Mouse (Mus musculus) cerebellum, adult 2 months (tissue): Measurements from ENCODE around the gene Olfr1443. TPM values are rescaled to one million over a fixed set of nuclear protein-coding genes. Genes with fewer than 3 reads are reported as not detected.
"Not testable (repeated sequence)": the region's sequence is repeated elsewhere in the genome, so short reads cannot be mapped to it uniquely, and the experiment has no call there.

Experiments used
- DNase-seq, 2 experiments: peaks; one replicate each; pipeline ENCODE4 v3.0.0; 2021
- H3K27ac ChIP-seq: fragments of 200-500 bp; 2 replicates; pipeline ENCODE4 v1.5.1; 2012; ENCODE audit warnings: low read length, control low read depth, inconsistent platforms; ENCODE audit not compliant: insufficient read depth
- H3K27me3 ChIP-seq: fragments of 200-500 bp; 2 replicates; pipeline ENCODE4 v1.6.1; 2012; ENCODE audit warnings: inconsistent platforms, mild to moderate bottlenecking, low read length, moderate library complexity; ENCODE audit not compliant: control insufficient read depth, insufficient read depth
- H3K4me1 ChIP-seq: fragments of 200-500 bp; 2 replicates; pipeline ENCODE4 v1.6.1; 2011; ENCODE audit warnings: low read length; ENCODE audit not compliant: control insufficient read depth, insufficient read depth
- H3K4me3 ChIP-seq: fragments of 200-500 bp; replicated peaks from 2 replicates; pipeline ENCODE3; 2011; ENCODE audit warnings: mild to moderate bottlenecking, low read depth, low read length, control low read depth; ENCODE audit not compliant: insufficient read depth
- CTCF ChIP-seq: fragments of 200-500 bp; IDR thresholded peaks from 2 replicates; pipeline ENCODE4 v1.5.1; 2011; ENCODE audit warnings: low read depth, mild to moderate bottlenecking, control low read depth, low read length, moderate library complexity, borderline replicate concordance; ENCODE audit not compliant: insufficient read depth
- POLR2A ChIP-seq: fragments of 200-500 bp; IDR thresholded peaks from 2 replicates; pipeline ENCODE4 v1.6.1; 2011; ENCODE audit warnings: low read length, control low read depth, borderline replicate concordance; ENCODE audit not compliant: insufficient read depth
- WGBS: fragments of 180-500 bp; shearing (Covaris S2); methylation state at CpG from one replicate; pipeline ENCODE4 v1.1.7; 2018; 5-methylcytosine and 5-hydroxymethylcytosine counted together
- polyA plus RNA-seq: library from polyadenylated mRNA; depleted of rRNA; stranded (reverse); fragments of >200 nt; gene quantifications from 2 replicates; pipeline ENCODE4 v1.2.3, GENCODE M21; 2012; rRNA removed

Gene Olfr1443
- polyA plus RNA-seq, 1 experiment: not detected

GRCm38 (mm10) chr19:12720463-12720862 is 42.6 kb downstream of the Olfr1443 start:
- WGBS: 67% methylated on average over 2 of the region's 2 CpGs
- H3K4me1 ChIP-seq: no peaks in the 10 kb centered on the region
- no peak overlapping the region for H3K27ac ChIP-seq
- no peak overlapping the region for H3K4me3 ChIP-seq
- no peak for DNase-seq
- no peaks in the 10 kb centered on the region for H3K27me3 ChIP-seq
- TF ChIP-seq POLR2A (no peak), CTCF (no peak)

- 86% methylated on average over 5 of the region's 5 CpGs for WGBS
- not testable (repeated sequence) for H3K27me3 ChIP-seq, H3K4me3 ChIP-seq, H3K27ac ChIP-seq, DNase-seq, H3K4me1 ChIP-seq
These were observed 43.0 kb downstream of the Olfr1443 start for GRCm38 (mm10) chr19:12720919-12721318.

- 93% methylated on average over 7 of the region's 7 CpGs for WGBS
These were observed 43.7 kb downstream of the Olfr1443 start for GRCm38 (mm10) chr19:12721596-12721995.

GRCm38 (mm10) chr19:12722308-12722707 is 44.4 kb downstream of the Olfr1443 start:
- no peak overlapping the region for H3K4me3 ChIP-seq
- H3K27ac ChIP-seq: no peak overlapping the region
- no peak for TF ChIP-seq POLR2A
- TF ChIP-seq CTCF: peak; percentile 21; the same call in 1 of the 2 replicates
- 53% methylated on average over 3 of the region's 3 CpGs for WGBS
- H3K27me3 ChIP-seq: no peaks in the 10 kb centered on the region
- DNase-seq: peak; percentile 31 to 38
- no peaks in the 10 kb centered on the region for H3K4me1 ChIP-seq

More at GRCm38 (mm10) chr19:12721596-12721995, 43.7 kb downstream of the Olfr1443 start:
- H3K27me3 ChIP-seq, H3K4me3 ChIP-seq, H3K27ac ChIP-seq, H3K4me1 ChIP-seq, DNase-seq: not testable (repeated sequence)

- 88% methylated on average over 1 of the region's 1 CpGs for WGBS
- H3K27me3 ChIP-seq: no peaks in the 10 kb centered on the region
- TF ChIP-seq POLR2A: no peak
- TF ChIP-seq CTCF: no peak
- no peaks in the 10 kb centered on the region for H3K4me1 ChIP-seq
- no peak for DNase-seq
- H3K4me3 ChIP-seq: no peak overlapping the region
- H3K27ac ChIP-seq: no peak overlapping the region
These were observed 47.9 kb downstream of the Olfr1443 start for GRCm38 (mm10) chr19:12725851-12726250.

- Histone ChIP-seq H3K4me1 (no peaks in the 10 kb centered on the region), H3K27ac (no peak overlapping the region), H3K4me3 (no peak overlapping the region), H3K27me3 (no peaks in the 10 kb centered on the region)
- DNase-seq: no peak
- WGBS: 52% methylated on average over 1 of the region's 1 CpGs
- TF ChIP-seq CTCF: no peak
- no peak for TF ChIP-seq POLR2A
These were observed 53.1 kb downstream of the Olfr1443 start for GRCm38 (mm10) chr19:12731036-12731435.

- DNase-seq: no peak
- Histone ChIP-seq H3K4me1 (no peaks in the 10 kb centered on the region), H3K4me3 (no peak overlapping the region), H3K27ac (no peak overlapping the region), H3K27me3 (no peaks in the 10 kb centered on the region)
- WGBS: 76% methylated on average over 2 of the region's 2 CpGs
- no peak for TF ChIP-seq POLR2A
These were observed 54.0 kb downstream of the Olfr1443 start for GRCm38 (mm10) chr19:12731950-12732349.

Other genes with a start within 250 kb of the Olfr1443 start
- 3.3 and 3.6 TPM in 2 replicates for gene Mpeg1, start 217.3 kb upstream of the Olfr1443 start, polyA plus RNA-seq
- 11.4 and 11.5 TPM in 2 replicates for gene Dtx4, start 176.7 kb upstream of the Olfr1443 start, polyA plus RNA-seq
- 0.46 and 0.65 TPM in 2 replicates for gene Fam111a, start 132.4 kb upstream of the Olfr1443 start, polyA plus RNA-seq
- gene Gm4952, start 78.1 kb upstream of the Olfr1443 start, polyA plus RNA-seq: 0.16 and 0.35 TPM in 2 replicates
- 0.46 and 0.70 TPM in 2 replicates for gene Glyat, start 44.8 kb upstream of the Olfr1443 start, polyA plus RNA-seq
- gene Olfr1442, start 7.7 kb upstream of the Olfr1443 start, polyA plus RNA-seq: not detected in 2 replicates
- not detected in 2 replicates for gene Keg1, start 17.7 kb downstream of the Olfr1443 start, polyA plus RNA-seq
- 3.8 and 4.5 TPM in 2 replicates for gene Cntf, start 87.5 kb downstream of the Olfr1443 start, polyA plus RNA-seq
- gene Zfp91, start 118.0 kb downstream of the Olfr1443 start, polyA plus RNA-seq: 57.6 TPM in 2 replicates
- gene Lpxn, start 118.1 kb downstream of the Olfr1443 start, polyA plus RNA-seq: 0.95 and 1.1 TPM in 2 replicates
- not detected in 2 replicates for gene Gm5244, start 168.6 kb downstream of the Olfr1443 start, polyA plus RNA-seq
- gene Olfr1444, start 179.2 kb downstream of the Olfr1443 start, polyA plus RNA-seq: not detected in 2 replicates
- not detected in 2 replicates for gene Olfr1445, start 205.7 kb downstream of the Olfr1443 start, polyA plus RNA-seq
- not detected in 2 replicates for gene Olfr1446, start 215.4 kb downstream of the Olfr1443 start, polyA plus RNA-seq
- not detected in 2 replicates for gene Olfr1447, start 225.6 kb downstream of the Olfr1443 start, polyA plus RNA-seq
- not detected in 2 replicates for gene Olfr1448, start 246.3 kb downstream of the Olfr1443 start, polyA plus RNA-seq